Mouse (Mus musculus) G1E (cell line): Measurements from ENCODE around the gene C530008M17Rik.

Experiments
- CTCF ChIP-seq: IDR thresholded peaks from 2 replicates; pipeline ENCODE4 v1.5.1; 2012; ENCODE audit warnings: low read depth, low read length, inconsistent platforms, mixed read lengths
- GATA1 ChIP-seq: IDR thresholded peaks from 2 replicates; pipeline ENCODE4 v1.6.1; 2012; ENCODE audit warnings: borderline replicate concordance, low read length, inconsistent platforms, mixed read lengths
- GATA2 ChIP-seq: IDR thresholded peaks from 2 replicates; pipeline ENCODE4 v1.6.1; 2012; ENCODE audit warnings: low read depth, low read length, inconsistent platforms, borderline replicate concordance
- POLR2AphosphoS5 ChIP-seq: IDR thresholded peaks from 2 replicates; pipeline ENCODE4 v1.6.1; 2012; ENCODE audit warnings: low read depth, low read length, inconsistent platforms; ENCODE audit not compliant: insufficient replicate concordance
- TAL1 ChIP-seq: conservative IDR thresholded peaks from 2 replicates; pipeline ENCODE4 v1.6.1; 2012; ENCODE audit warnings: low read depth, low read length, inconsistent platforms, mixed read lengths

GRCm38 (mm10) chr5:76645091-76645868, 11.0 kb upstream of the C530008M17Rik start:
- no peak for TF ChIP-seq CTCF
- TF ChIP-seq TAL1 = no peak
- no peak for TF ChIP-seq POLR2AphosphoS5
- TF ChIP-seq GATA1 = no peak
- TF ChIP-seq GATA2 = no peak
